Mouse (Mus musculus) midbrain, embryonic 11.5 days (tissue): ENCODE results near the gene Gas7. TPM values are rescaled to one million over a fixed set of nuclear protein-coding genes. Genes with fewer than 3 reads are reported as not detected.

ENCODE experiments used
- ATAC-seq: fragments of 200-750 bp; cut with Nextera tagmentation; 2 replicates; pipeline ENCODE4 v1.8.0; 2017; ENCODE audit warnings: moderate TSS enrichment, moderate library complexity; ENCODE audit not compliant: low FRiP score
- DNase-seq: peaks from one replicate; pipeline ENCODE4 v3.0.0; 2015; ENCODE audit warnings: low spot score; ENCODE audit errors: missing footprints
- H3K27ac ChIP-seq: fragments of 300-500 bp; sonication (generic); 2 replicates; pipeline ENCODE4 v1.5.1; 2014; ENCODE audit warnings: low read depth, low read length
- H3K27me3 ChIP-seq: fragments of 300-500 bp; sonication (generic); 2 replicates; pipeline ENCODE4 v1.6.1; 2014; ENCODE audit warnings: mild to moderate bottlenecking, low read length, moderate library complexity, mixed read lengths; ENCODE audit not compliant: control insufficient read depth, insufficient read depth
- H3K36me3 ChIP-seq: fragments of 300-500 bp; sonication (generic); 2 replicates; pipeline ENCODE4 v1.6.1; 2014; ENCODE audit warnings: mild to moderate bottlenecking, low read length, moderate library complexity, mixed read lengths; ENCODE audit not compliant: control insufficient read depth, insufficient read depth
- H3K4me1 ChIP-seq: fragments of 300-500 bp; sonication (generic); 2 replicates; pipeline ENCODE4 v1.6.1; 2014; ENCODE audit warnings: low read length; ENCODE audit not compliant: control insufficient read depth, insufficient read depth
- H3K4me2 ChIP-seq: fragments of 300-500 bp; sonication (generic); 2 replicates; pipeline ENCODE4 v1.6.1; 2014; ENCODE audit warnings: mild to moderate bottlenecking, moderate library complexity
- H3K4me3 ChIP-seq: fragments of 300-500 bp; sonication (generic); 2 replicates; pipeline ENCODE4 v1.5.1; 2014; ENCODE audit warnings: low read depth, low read length
- H3K9ac ChIP-seq: fragments of 300-500 bp; sonication (generic); 2 replicates; pipeline ENCODE4 v1.6.1; 2014; ENCODE audit warnings: low read length
- H3K9me3 ChIP-seq: fragments of 300-500 bp; sonication (generic); 2 replicates; pipeline ENCODE4 v1.6.1; 2016; ENCODE audit warnings: low read length; ENCODE audit not compliant: control insufficient read depth
- WGBS: fragments of 180-500 bp; shearing (Covaris S2); extraction: QIAGEN DNeasy Blood & Tissue Kit; methylation state at CpG from one replicate; pipeline ENCODE4 v1.1.7; 2014; 5-methylcytosine and 5-hydroxymethylcytosine counted together
- polyA plus RNA-seq: library from polyadenylated mRNA; unstranded; fragments of >200 nt; fragmentation: Nextera tagmentation; extraction: Ambion mirVana; gene quantifications from 2 replicates; pipeline ENCODE4 v1.2.1, GENCODE M21; 2014

Gas7 gene
- polyA plus RNA-seq, 1 experiment from 2014 or later, result 2.8 TPM

DNA sequence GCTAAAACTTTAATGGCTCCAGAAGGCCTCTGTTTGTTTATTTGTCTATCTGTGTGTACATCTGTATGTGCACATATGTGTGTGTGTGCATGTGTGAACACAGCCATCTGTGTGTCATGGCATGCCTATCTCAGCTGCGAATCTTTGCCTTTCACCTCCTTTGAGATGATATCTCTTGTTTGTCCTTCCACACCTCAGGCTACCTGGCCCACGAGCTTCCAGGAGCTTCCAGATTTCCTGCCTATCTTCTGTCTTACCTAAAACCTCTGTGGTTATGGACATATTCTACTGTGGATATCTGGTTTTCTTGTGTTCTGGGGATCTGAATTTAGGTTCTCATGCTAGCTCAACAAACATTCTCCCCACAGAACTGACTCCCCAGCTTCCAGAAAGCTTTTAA, 130.4 kb downstream of the Gas7 start:
- H3K4me3 ChIP-seq, result no peak overlapping the region
- no peak for DNase-seq
- no peak overlapping the region for H3K4me2 ChIP-seq
- no peak overlapping the region for H3K9ac ChIP-seq
- H3K9me3 ChIP-seq, result no peaks in the 10 kb centered on the region
- ATAC-seq, result no peak
- H3K36me3 ChIP-seq, result no peaks in the 10 kb centered on the region
- no peak overlapping the region for H3K27ac ChIP-seq
- no peaks in the 10 kb centered on the region for H3K4me1 ChIP-seq
- 86% methylated on average over 2 of the region's 2 CpGs for WGBS
- no peaks in the 10 kb centered on the region for H3K27me3 ChIP-seq

- Histone ChIP-seq H3K4me2 (no peak overlapping the region), H3K4me1 (no peaks in the 10 kb centered on the region), H3K27me3 (no peaks in the 10 kb centered on the region), H3K27ac (no peak overlapping the region), H3K36me3 (no peaks in the 10 kb centered on the region), H3K9me3 (no peaks in the 10 kb centered on the region), H3K9ac (no peak overlapping the region), H3K4me3 (no peak overlapping the region)
- DNase-seq, result peak; percentile 76
- no peak for ATAC-seq
- WGBS, result 86% methylated on average over 3 of the region's 3 CpGs
Observed at GRCm38 (mm10) chr11:67586231-67586994, 131.2 kb downstream of the Gas7 start.

DNA sequence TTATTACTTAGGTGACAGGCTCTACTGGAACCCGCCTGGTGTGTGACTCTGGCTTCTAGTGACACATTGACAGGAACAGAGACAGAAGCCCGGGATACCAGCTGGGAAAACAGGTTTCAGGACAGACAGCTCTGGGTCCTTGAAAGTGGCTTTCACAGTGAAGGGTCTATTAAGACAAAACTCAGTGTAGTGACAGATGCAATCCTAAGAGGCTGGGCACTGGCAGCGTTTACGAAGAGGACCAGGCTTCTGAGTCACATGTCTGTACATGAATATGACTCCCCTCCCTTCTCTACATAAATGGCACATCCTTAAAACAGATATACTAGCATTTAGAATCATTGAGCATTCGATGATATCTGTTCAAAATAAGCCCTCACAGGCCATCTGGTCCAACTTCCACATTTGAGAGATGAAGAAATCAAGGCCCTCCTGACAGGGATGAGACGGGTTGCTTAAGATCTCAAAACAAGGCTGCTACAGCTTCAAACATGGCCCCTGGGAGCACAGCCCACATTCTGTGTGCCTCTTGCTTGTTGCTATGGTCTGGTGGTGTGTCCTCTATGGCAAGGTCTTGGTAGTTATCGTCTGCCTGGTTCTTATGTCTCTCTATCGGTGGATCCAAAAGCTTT, 133.1 kb downstream of the Gas7 start:
- Histone ChIP-seq H3K9ac (no peak overlapping the region), H3K36me3 (no peaks in the 10 kb centered on the region), H3K27ac (no peak overlapping the region), H3K4me1 (no peaks in the 10 kb centered on the region), H3K27me3 (no peaks in the 10 kb centered on the region), H3K4me3 (no peak overlapping the region), H3K9me3 (no peaks in the 10 kb centered on the region), H3K4me2 (no peak overlapping the region)
- DNase-seq, result no peak
- 88% methylated on average over 8 of the region's 8 CpGs for WGBS
- ATAC-seq, result no peak

DNA sequence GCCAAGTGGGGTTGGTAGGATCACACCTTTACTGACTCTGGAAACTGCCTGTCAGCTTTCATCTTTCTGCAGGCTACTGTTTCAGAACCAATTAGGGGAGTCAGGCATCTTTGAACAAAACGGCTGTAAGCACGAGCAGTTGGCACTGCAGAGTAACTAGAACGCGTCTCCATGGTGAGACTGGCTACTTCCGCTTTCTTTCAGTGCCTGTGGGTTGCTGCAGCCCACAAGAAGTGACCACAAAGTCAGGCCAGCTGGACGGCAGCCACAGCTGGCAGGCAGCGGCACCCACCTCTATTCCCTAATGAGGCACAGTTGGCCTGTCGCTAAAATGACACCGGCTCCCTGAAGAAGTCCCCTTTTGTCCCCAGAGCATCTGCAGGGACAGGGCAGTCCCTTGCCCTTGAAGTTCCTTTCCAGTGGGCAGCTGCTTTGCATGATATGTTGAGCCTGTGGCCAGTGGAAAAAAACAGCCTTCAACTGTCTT, 133.6 kb downstream of the Gas7 start:
- DNase-seq (no peak), ATAC-seq (no peak)
- WGBS, result 68% methylated on average over 9 of the region's 9 CpGs
- Histone ChIP-seq H3K4me2 (no peak overlapping the region), H3K36me3 (no peaks in the 10 kb centered on the region), H3K4me1 (no peaks in the 10 kb centered on the region), H3K9ac (no peak overlapping the region), H3K27me3 (no peaks in the 10 kb centered on the region), H3K9me3 (no peaks in the 10 kb centered on the region), H3K27ac (no peak overlapping the region), H3K4me3 (no peak overlapping the region)

GRCm38 (mm10) chr11:67596233-67596632, 141.0 kb downstream of the Gas7 start:
- H3K27ac ChIP-seq, result no peak overlapping the region
- no peaks in the 10 kb centered on the region for H3K4me1 ChIP-seq
- no peak overlapping the region for H3K9ac ChIP-seq
- no peak for DNase-seq
- H3K27me3 ChIP-seq, result no peaks in the 10 kb centered on the region
- no peak for ATAC-seq
- no peak overlapping the region for H3K4me2 ChIP-seq
- 72% methylated on average over 6 of the region's 6 CpGs for WGBS
- H3K4me3 ChIP-seq, result no peak overlapping the region
- no peaks in the 10 kb centered on the region for H3K9me3 ChIP-seq
- H3K36me3 ChIP-seq, result no peaks in the 10 kb centered on the region

GRCm38 (mm10) chr11:67596856-67597255, 141.6 kb downstream of the Gas7 start:
- WGBS, result 84% methylated on average over 6 of the region's 6 CpGs
- no peak overlapping the region for H3K4me2 ChIP-seq
- H3K27ac ChIP-seq, result no peak overlapping the region
- ATAC-seq, result no peak
- no peak for DNase-seq
- H3K9me3 ChIP-seq, result no peaks in the 10 kb centered on the region
- H3K27me3 ChIP-seq, result no peaks in the 10 kb centered on the region
- no peak overlapping the region for H3K9ac ChIP-seq
- H3K36me3 ChIP-seq, result no peaks in the 10 kb centered on the region
- no peaks in the 10 kb centered on the region for H3K4me1 ChIP-seq
- H3K4me3 ChIP-seq, result no peak overlapping the region

DNA sequence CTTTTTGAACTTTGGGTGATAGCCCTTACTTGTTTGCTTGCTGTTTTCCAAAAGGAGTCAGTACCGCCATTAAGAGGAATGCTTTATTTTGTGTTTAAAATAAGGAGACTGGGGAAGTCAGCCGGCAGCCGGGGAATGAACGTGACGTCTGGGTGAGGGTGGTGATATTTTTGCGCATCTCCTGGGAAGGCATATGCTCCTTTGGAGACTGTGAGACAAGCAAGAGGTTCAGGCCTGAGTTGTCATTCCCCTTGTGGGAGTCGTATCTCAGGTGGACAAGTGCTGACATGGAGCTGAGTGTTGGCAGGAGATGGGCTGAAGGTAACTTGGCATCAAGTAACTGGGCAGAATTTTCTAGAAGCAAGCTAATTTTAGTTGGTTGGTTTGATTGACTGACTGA, 142.2 kb downstream of the Gas7 start:
- no peak overlapping the region for H3K4me2 ChIP-seq
- DNase-seq (no peak), ATAC-seq (no peak)
- H3K9ac ChIP-seq, result no peak overlapping the region
- H3K27me3 ChIP-seq, result no peaks in the 10 kb centered on the region
- no peak overlapping the region for H3K27ac ChIP-seq
- WGBS, result 94% methylated on average over 7 of the region's 7 CpGs
- no peaks in the 10 kb centered on the region; the same call in 1 of the 2 replicates for H3K4me1 ChIP-seq
- no peaks in the 10 kb centered on the region for H3K9me3 ChIP-seq
- no peaks in the 10 kb centered on the region for H3K36me3 ChIP-seq
- H3K4me3 ChIP-seq, result no peak overlapping the region

DNA sequence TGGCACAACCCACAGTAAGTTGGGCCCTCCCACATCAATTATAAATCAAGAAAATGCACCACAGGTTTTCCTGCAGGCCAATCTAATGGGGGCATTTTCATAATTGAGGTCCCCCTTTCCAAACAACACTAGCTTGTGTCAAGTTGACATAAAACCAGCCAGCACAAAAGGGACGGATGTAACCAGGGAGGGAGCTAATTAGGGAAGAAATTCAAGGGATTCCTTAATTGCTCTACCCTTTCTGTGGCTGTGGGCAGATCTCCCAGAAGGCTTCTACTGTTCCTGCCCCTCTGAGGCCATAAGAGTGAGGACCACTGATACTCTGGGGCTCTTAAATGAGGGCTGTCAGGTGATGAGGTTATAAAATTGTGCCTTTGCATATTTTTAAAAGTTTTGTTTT, 143.9 kb downstream of the Gas7 start:
- no peak overlapping the region for H3K4me2 ChIP-seq
- no peaks in the 10 kb centered on the region for H3K27me3 ChIP-seq
- H3K4me1 ChIP-seq, result peaks cover 5% of the 10 kb centered on the region
- H3K27ac ChIP-seq, result no peak overlapping the region
- no peak overlapping the region for H3K4me3 ChIP-seq
- DNase-seq (no peak), ATAC-seq (no peak)
- WGBS, result 64% methylated on average over 1 of the region's 1 CpGs
- no peaks in the 10 kb centered on the region for H3K9me3 ChIP-seq
- no peak overlapping the region for H3K9ac ChIP-seq
- no peaks in the 10 kb centered on the region for H3K36me3 ChIP-seq

DNA sequence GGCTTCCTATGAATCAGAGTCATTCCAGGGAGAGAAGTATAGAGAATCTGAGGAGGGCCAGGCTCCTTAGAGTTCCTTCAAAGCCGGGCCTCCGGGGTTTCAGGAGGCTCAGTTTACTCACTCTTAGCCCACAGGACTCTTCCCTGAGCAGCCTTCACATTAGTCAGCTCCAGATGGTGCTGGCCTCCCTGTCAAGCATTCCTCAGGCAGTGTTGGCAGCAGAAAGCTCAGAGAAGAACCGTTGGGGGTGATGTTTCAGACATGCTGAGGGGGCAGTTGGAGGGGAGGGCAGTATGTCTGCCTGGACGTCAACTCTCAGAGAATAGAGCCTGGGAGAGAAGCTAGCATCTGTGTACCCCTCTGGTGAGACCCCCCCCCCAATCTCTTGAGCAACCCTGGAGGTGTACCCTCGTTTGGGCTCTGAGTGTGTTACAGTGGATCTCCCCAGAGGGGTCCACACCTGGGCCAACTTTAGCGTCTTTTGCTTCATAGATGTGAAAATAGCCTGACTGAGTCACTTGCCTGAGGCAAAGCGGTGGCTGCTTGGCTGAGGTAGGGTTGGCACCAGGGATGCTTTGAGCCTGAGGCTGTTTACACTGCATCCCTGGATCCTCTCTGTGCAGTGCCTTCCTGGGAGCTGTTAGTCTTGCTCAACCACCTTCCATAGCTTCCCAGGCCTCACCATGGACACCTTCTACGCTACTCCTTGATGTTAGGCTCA, 145.6 kb downstream of the Gas7 start:
- H3K27me3 ChIP-seq, result no peaks in the 10 kb centered on the region

More for the DNA sequence above, 145.6 kb downstream of the Gas7 start:
- H3K4me1 ChIP-seq, result peaks cover 5% of the 10 kb centered on the region
- no peak for DNase-seq
- no peaks in the 10 kb centered on the region for H3K9me3 ChIP-seq
- no peak overlapping the region for H3K9ac ChIP-seq
- WGBS, result 73% methylated on average over 8 of the region's 8 CpGs
- H3K27ac ChIP-seq, result no peak overlapping the region
- no peak for ATAC-seq
- H3K36me3 ChIP-seq, result no peaks in the 10 kb centered on the region
- no peak overlapping the region for H3K4me2 ChIP-seq
- no peak overlapping the region for H3K4me3 ChIP-seq
